Mouse (Mus musculus): ENCODE data around the gene Nuak2.

Nuak2 gene

DNA sequence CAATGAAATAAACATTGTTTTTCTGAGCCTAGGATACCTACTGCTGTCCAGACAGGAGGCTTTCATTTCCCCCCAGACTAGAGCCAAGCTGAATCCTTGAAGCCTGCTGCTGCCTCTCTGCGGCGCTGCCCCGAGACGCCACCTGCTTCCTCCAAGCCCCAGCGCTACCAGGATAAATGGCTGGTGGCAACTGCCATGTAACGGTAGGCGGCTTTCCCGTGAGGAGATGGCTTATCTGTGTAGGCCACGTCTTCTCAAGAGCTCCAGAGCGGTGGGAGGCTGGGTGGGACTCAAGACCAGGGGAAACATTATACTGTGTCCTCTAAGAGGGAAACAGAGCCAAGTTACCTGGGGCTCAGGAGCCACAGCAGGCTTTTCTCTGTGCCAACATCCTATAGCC, 66.0 kb downstream of the Nuak2 start:
- DNase-seq: peak in 1 of 2 experiments; percentile 69

Measured in cerebellum, postnatal 14 days (tissue).